Mouse (Mus musculus) limb, embryonic 11.5 days (tissue): ENCODE measurements around the gene Insc. TPM values are rescaled to one million over a fixed set of nuclear protein-coding genes. Genes with fewer than 3 reads are reported as not detected.

Experiments
- ATAC-seq: fragments of 200-750 bp; cut with Nextera tagmentation; 2 replicates; pipeline ENCODE4 v1.8.0; 2017; ENCODE audit warnings: low read depth; ENCODE audit not compliant: insufficient number of reproducible peaks, low FRiP score, low TSS enrichment
- DNase-seq: peaks from one replicate; pipeline ENCODE4 v3.0.0-alpha.2; 2015; ENCODE audit warnings: low spot score
- H3K27ac ChIP-seq: fragments of 300-500 bp; sonication (generic); replicated peaks from 2 replicates; pipeline ENCODE4 v1.5.1; 2014; ENCODE audit warnings: low read depth, mild to moderate bottlenecking, low read length
- H3K27me3 ChIP-seq: fragments of 300-500 bp; sonication (generic); 2 replicates; pipeline ENCODE4 v1.6.1; 2014; ENCODE audit warnings: mild to moderate bottlenecking, low read length, mixed read lengths; ENCODE audit not compliant: control insufficient read depth, insufficient read depth
- H3K36me3 ChIP-seq: fragments of 300-500 bp; sonication (generic); 2 replicates; pipeline ENCODE4 v1.6.1; 2014; ENCODE audit warnings: mild to moderate bottlenecking, low read length, moderate library complexity, mixed read lengths; ENCODE audit not compliant: control insufficient read depth, insufficient read depth
- H3K4me1 ChIP-seq: fragments of 300-500 bp; sonication (generic); 2 replicates; pipeline ENCODE4 v1.6.1; 2014; ENCODE audit warnings: low read length, mixed read lengths; ENCODE audit not compliant: control insufficient read depth, insufficient read depth
- H3K4me2 ChIP-seq: fragments of 300-500 bp; sonication (generic); 2 replicates; pipeline ENCODE4 v1.6.1; 2014; ENCODE audit warnings: low read depth, mild to moderate bottlenecking, moderate library complexity; ENCODE audit not compliant: severe bottlenecking
- H3K4me3 ChIP-seq: fragments of 300-500 bp; sonication (generic); 2 replicates; pipeline ENCODE4 v1.5.1; 2014; ENCODE audit warnings: low read depth, low read length
- H3K9ac ChIP-seq: fragments of 300-500 bp; sonication (generic); 2 replicates; pipeline ENCODE4 v1.6.1; 2014; ENCODE audit warnings: mild to moderate bottlenecking, low read length
- H3K9me3 ChIP-seq: fragments of 300-500 bp; sonication (generic); 2 replicates; pipeline ENCODE4 v1.6.1; 2016; ENCODE audit warnings: low read length; ENCODE audit not compliant: control insufficient read depth
- WGBS: fragments of 180-500 bp; shearing (Covaris S2); extraction: QIAGEN DNeasy Blood & Tissue Kit; methylation state at CpG from one replicate; pipeline ENCODE4 v1.1.7; 2014; 5-methylcytosine and 5-hydroxymethylcytosine counted together
- polyA plus RNA-seq: library from polyadenylated mRNA; unstranded; fragments of >200 nt; fragmentation: Nextera tagmentation; extraction: Ambion mirVana; gene quantifications from 2 replicates; pipeline ENCODE4 v1.2.1, GENCODE M21; 2014

The Insc gene
- polyA plus RNA-seq, 1 experiment from 2014 or later: 1.2 TPM

DNA sequence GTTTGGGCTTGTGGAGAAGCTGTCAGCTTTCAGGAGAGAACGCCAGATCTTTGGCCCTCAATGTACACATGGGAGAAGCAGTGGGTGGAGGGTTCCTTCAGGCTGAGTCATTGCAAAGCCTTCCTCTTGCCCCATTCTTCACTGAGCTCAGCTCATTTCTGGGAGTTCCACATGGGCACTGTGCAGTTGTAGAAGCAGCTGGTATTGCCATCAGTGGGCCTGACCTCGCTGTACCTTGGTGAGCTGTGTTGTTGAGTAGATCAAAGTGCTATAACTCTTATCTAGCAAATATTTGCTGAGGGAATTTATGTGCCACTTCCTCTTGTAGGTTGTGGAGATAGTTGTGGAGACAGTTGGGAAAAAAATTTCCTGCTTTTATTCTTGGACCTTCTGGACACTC lies 103.7 kb downstream of the Insc start:
- Histone ChIP-seq H3K27me3 (no peaks in the 10 kb centered on the region), H3K4me1 (no peaks in the 10 kb centered on the region), H3K9me3 (no peaks in the 10 kb centered on the region), H3K27ac (no peak overlapping the region), H3K4me2 (no peak overlapping the region), H3K36me3 (no peaks in the 10 kb centered on the region), H3K9ac (no peak overlapping the region), H3K4me3 (no peak overlapping the region)
- ATAC-seq: no peak
- WGBS: 89% methylated on average over 2 of the region's 2 CpGs
- no peak for DNase-seq

DNA sequence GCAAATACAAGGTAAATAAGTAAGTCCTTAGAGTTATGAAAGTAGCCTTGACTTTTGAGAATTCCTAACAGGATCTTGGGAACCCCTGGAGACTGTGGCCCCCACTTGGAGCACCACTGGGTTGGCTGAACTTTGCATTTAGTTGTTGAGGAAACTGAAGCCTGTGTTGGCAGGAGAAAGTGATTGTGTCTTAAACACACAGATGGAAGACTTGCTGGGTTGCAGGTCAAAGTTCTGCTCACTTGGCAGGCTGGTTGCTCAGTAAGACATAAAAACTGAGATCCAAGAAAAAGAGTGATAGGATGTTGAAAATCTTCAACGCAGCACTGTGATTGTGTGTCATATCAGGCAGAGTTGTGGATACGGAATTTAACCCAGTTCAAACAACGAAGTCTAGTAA lies 108.9 kb downstream of the Insc start:
- H3K36me3 ChIP-seq: no peaks in the 10 kb centered on the region
- no peaks in the 10 kb centered on the region for H3K9me3 ChIP-seq
- WGBS: 98% methylated on average over 3 of the region's 3 CpGs
- ATAC-seq (no peak), DNase-seq (no peak)
- no peak overlapping the region for H3K9ac ChIP-seq
- no peak overlapping the region for H3K4me3 ChIP-seq
- no peaks in the 10 kb centered on the region for H3K4me1 ChIP-seq
- H3K27ac ChIP-seq: no peak overlapping the region
- H3K27me3 ChIP-seq: no peaks in the 10 kb centered on the region
- no peak overlapping the region for H3K4me2 ChIP-seq

DNA sequence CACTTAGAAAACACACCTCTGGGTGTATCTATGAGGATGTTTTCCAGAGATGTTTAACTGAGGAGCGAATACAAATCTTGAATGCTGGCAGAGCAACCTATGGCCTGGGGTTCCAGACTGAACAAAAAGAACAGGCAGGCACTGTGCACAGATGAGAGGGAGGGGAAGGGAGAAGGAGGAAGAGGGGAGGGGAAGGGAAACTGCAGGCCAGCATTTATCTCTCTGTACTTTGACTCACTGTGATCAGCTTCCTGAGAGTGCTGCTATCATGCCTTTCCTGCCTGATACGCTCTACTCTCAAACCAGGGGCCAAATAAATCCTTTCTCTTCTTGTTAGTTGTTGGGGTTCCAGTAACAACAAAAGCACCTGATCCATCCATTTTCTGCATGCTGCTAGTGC lies 110.7 kb downstream of the Insc start:
- Histone ChIP-seq H3K27me3 (no peaks in the 10 kb centered on the region), H3K9ac (no peak overlapping the region), H3K4me2 (no peak overlapping the region), H3K36me3 (no peaks in the 10 kb centered on the region), H3K4me1 (no peaks in the 10 kb centered on the region), H3K9me3 (no peaks in the 10 kb centered on the region), H3K27ac (no peak overlapping the region), H3K4me3 (no peak overlapping the region)
- no peak for ATAC-seq
- WGBS: 90% methylated on average over 2 of the region's 2 CpGs
- DNase-seq: no peak

DNA sequence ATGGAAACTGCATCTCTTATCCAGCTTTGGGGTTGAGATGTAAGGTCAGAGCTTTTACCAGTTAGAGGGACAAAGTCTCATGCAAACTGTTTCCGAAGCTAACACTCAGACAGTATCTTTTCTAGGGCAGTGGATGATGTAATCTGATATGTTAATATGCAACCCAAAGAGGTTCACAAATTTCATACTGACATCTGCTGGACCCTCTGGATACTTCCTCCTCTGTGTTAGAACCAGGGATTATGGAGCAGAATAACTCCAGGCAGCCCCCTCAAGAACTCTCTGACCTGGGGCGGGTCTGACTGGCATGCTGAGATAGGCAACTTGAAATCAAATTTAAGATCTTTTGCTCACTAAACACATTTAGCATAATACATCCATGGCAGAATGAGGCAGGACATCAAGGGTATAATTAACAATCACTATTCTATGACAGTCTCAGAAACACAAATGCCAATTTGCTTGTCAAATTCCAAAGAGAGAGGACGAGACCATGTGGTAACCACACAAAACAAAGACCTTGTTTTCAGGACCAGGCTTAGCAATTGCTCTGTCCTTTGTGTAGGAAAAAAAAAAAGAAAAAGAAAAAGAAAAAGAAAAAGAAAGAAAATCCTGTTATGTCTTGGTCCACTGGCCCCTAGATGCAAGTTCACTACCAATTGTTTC lies 117.5 kb downstream of the Insc start:
- Histone ChIP-seq H3K9me3 (no peaks in the 10 kb centered on the region), H3K36me3 (no peaks in the 10 kb centered on the region), H3K27me3 (no peaks in the 10 kb centered on the region), H3K4me1 (no peaks in the 10 kb centered on the region), H3K9ac (no peak overlapping the region), H3K4me2 (no peak overlapping the region), H3K4me3 (no peak overlapping the region), H3K27ac (no peak overlapping the region)
- ATAC-seq (no peak), DNase-seq (no peak)
- WGBS: 77% methylated on average over 3 of the region's 3 CpGs

DNA sequence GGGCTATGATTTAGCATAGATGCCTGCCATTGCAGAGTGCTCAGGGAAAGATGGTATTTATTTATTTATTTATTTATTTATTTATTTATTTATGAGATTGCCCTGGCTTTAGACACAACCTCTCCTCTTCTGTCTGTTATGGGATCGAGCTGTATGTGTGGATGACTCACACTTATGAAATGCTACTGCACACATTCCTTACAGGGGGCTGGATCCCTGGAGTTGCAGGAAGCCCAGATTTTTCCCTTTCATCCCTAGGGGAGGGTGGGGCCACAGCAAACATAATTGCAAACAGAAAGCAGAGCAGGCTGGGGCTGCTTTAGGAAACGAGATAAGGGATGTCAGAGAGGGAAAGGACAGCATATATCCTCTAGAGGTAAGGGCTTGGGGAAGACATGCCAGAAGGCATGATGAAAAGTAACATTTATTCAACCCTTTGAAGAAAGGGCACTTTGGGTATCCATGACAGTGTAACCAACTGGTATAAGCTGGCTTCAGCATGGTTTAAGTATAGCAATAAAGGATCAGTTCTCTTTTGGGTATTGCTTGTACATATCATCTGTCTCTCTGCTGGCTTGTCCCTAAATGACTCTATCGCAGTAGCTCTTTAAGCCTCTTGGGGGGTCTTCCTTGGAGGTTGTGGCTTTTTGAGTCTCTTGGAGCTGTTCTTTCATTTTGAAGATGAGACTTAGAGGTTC lies 130.0 kb downstream of the Insc start:
- ATAC-seq: 0 out of 2 replicates have a peak, but pooled peaks have one; percentile 17

DNA sequence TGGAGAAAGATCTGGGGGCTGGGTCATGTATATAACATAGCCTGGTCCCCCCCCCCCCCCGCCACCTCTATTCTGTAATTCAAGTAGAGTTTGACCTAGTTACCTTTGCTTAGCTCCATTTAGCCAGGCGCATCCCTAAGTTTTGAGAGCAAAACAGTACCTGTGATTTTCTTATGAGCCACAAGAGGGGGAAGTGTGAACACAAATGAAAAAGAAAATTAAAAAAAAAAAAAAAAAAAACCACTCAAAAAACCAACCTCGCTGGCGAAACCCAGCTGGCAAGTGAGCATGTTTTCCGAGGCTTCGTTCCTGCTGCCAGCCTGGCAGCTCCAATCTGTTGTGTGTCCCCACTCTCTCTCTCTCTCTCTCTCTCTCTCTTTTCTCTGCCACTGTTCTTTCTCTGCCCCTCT lies 130.5 kb downstream of the Insc start:
- 33% methylated on average over 6 of the region's 6 CpGs for WGBS
- DNase-seq: no peak
- H3K4me2 ChIP-seq: no peak overlapping the region

More for the DNA sequence above, 130.0 kb downstream of the Insc start:
- Histone ChIP-seq H3K9me3 (no peaks in the 10 kb centered on the region), H3K9ac (no peak overlapping the region), H3K4me3 (no peak overlapping the region), H3K36me3 (no peaks in the 10 kb centered on the region), H3K27me3 (no peaks in the 10 kb centered on the region), H3K4me1 (no peaks in the 10 kb centered on the region), H3K4me2 (no peak overlapping the region), H3K27ac (no peak overlapping the region)
- 33% methylated on average over 3 of the region's 3 CpGs for WGBS
- DNase-seq: no peak

DNA sequence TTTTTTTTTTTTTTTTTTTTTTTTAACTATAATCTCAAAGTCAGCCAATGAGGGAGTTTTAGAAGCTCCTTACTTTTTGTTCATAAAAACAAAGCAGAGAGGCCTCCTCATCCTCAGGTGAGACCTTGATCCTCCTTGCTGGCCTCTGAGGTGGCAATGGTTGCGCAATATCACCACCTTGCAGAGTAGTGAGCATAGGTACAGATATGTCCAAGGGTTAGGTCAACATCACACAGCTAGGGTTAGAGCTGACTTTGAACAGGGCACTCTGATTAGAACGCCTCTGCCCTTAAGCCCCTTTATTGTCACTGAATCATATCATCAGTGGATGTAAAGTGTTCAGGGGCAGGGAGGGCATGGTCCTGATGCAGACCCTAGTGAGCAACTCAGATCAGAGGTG lies 131.1 kb downstream of the Insc start:
- Histone ChIP-seq H3K4me3 (no peak overlapping the region), H3K4me2 (no peak overlapping the region), H3K9me3 (no peaks in the 10 kb centered on the region), H3K27ac (no peak overlapping the region), H3K4me1 (no peaks in the 10 kb centered on the region), H3K27me3 (no peaks in the 10 kb centered on the region), H3K9ac (no peak overlapping the region), H3K36me3 (no peaks in the 10 kb centered on the region)
- DNase-seq: no peak
- 89% methylated on average over 2 of the region's 2 CpGs for WGBS
- no peak for ATAC-seq

More for the DNA sequence above, 130.5 kb downstream of the Insc start:
- H3K36me3 ChIP-seq: no peaks in the 10 kb centered on the region
- H3K9ac ChIP-seq: no peak overlapping the region
- ATAC-seq: no peak
- no peaks in the 10 kb centered on the region for H3K27me3 ChIP-seq
- no peak overlapping the region for H3K27ac ChIP-seq
- H3K4me3 ChIP-seq: no peak overlapping the region
- H3K4me1 ChIP-seq: no peaks in the 10 kb centered on the region
- no peaks in the 10 kb centered on the region for H3K9me3 ChIP-seq

DNA sequence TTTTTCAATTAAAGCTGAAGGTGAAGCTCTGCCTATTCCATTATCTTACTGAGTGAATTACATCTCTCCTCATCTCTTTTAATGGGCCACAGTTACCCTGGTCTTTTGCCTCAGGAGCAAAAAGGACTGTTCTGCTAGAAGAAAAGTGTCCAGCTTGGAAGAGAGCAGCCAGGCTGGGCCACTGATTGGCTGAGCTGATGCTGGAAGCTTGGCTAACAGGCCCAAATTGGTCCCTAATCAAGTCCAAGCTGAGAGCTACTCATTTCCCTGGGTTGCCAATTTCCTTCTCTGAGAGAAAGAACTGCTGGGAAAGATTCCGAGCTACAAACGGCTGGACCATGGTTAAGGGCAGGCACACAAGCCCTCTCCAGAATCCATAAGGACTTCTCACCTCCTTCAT lies 140.1 kb downstream of the Insc start:
- 74% methylated on average over 2 of the region's 2 CpGs for WGBS
- Histone ChIP-seq H3K4me2 (no peak overlapping the region), H3K4me3 (no peak overlapping the region), H3K36me3 (no peaks in the 10 kb centered on the region), H3K9ac (no peak overlapping the region), H3K4me1 (no peaks in the 10 kb centered on the region), H3K9me3 (no peaks in the 10 kb centered on the region), H3K27me3 (no peaks in the 10 kb centered on the region), H3K27ac (no peak overlapping the region)
- ATAC-seq (no peak), DNase-seq (no peak)
